Mouse (Mus musculus): ENCODE results near the gene 1700020L24Rik. TPM values are rescaled to one million over a fixed set of nuclear protein-coding genes. Genes with fewer than 3 reads are reported as not detected.
A peak's percentile ranks its signal among the peaks of the same experiment; 100 is the strongest.

1700020L24Rik gene
- total RNA-seq, 2 experiments from 2014 or later: 21.4 to 55.4 TPM

GRCm38 (mm10) chr11:83440081-83441064 is 2.9 kb downstream of the 1700020L24Rik start:
- peak; percentile 84 for ATAC-seq (ENCODE audit: poor library complexity, severe bottlenecking)

GRCm38 (mm10) chr11:83441235-83441634 is 3.8 kb downstream of the 1700020L24Rik start:
- no peak for ATAC-seq (ENCODE audit: poor library complexity, severe bottlenecking)

DNA sequence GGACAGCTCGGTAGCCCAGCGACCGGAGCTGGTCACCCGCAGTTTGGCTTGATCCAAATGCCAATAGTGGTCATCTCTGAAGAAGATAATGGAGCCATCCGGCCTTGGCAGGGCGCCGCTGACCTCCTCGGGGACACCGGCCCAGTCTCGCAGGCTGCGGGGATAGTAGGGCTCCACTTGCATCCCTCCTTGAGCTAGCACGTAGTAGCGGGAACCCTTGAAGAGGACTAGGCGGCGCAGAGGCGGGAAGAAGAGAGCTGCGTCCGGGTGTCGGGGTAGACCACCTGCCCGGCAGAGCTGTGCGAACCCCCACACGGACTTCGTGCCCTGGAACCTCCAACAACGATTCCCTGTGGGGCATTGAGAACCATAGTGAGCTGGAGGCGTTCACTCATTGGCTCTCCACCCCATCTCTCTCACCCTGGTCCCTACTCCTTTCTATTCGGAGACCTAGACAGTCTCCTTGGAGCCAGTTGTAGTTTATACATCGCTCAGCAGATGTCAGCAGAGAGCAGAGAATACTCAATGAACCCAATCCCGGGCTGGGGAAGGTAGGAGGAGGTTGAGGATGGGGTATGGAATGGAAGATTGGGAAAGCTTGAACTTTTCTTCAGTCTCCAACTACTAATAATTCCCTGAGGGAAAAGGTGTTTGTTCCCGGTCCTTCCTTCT is 5.3 kb downstream of the 1700020L24Rik start:
- peak; percentile 36 for ATAC-seq (ENCODE audit: poor library complexity, severe bottlenecking)

DNA sequence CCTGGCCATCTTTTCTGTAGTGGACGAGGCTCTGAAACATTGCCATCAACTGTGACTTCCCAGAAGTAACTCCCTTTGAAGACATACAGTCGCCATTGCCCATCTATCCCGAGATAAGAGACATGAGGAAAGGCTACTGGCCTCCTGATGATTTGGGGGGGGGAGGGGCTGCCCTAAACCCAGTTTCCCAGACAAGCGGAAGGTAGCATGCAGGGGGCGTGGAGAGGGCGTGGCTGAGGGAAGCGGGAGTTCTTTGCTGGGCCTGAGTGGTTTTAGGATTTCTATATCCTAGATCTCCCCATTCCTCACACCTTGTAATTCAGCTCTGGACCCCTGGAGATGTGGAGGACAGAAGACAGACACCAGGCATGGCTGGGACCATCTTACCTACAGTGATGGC is 6.3 kb downstream of the 1700020L24Rik start:
- ATAC-seq (ENCODE audit: poor library complexity, severe bottlenecking): no peak

DNA sequence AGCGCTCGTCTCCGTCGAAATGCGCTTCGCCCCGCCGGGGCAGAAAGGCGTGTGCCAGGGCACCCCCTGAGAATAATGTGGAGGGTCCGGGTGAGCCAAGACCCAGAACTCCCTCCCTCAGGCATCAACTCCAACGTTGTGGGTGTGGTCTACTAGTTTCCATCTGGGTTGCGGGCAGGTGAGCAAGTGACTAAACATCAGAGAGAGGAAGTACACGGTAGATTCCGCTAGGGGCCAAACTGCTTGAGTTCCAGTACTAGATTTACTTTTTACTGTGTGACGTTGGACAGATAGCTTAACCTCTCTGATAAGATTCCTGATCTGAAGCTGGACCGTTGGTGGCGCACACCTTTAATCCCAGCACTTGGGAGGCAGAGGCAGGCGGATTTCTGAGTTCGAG is 7.5 kb downstream of the 1700020L24Rik start:
- ATAC-seq (ENCODE audit: poor library complexity, severe bottlenecking): peak; percentile 31; the same call in 1 of the 2 replicates

- no peak for ATAC-seq (ENCODE audit: poor library complexity, severe bottlenecking)
Measured at GRCm38 (mm10) chr11:83447612-83448011, 10.1 kb downstream of the 1700020L24Rik start.

DNA sequence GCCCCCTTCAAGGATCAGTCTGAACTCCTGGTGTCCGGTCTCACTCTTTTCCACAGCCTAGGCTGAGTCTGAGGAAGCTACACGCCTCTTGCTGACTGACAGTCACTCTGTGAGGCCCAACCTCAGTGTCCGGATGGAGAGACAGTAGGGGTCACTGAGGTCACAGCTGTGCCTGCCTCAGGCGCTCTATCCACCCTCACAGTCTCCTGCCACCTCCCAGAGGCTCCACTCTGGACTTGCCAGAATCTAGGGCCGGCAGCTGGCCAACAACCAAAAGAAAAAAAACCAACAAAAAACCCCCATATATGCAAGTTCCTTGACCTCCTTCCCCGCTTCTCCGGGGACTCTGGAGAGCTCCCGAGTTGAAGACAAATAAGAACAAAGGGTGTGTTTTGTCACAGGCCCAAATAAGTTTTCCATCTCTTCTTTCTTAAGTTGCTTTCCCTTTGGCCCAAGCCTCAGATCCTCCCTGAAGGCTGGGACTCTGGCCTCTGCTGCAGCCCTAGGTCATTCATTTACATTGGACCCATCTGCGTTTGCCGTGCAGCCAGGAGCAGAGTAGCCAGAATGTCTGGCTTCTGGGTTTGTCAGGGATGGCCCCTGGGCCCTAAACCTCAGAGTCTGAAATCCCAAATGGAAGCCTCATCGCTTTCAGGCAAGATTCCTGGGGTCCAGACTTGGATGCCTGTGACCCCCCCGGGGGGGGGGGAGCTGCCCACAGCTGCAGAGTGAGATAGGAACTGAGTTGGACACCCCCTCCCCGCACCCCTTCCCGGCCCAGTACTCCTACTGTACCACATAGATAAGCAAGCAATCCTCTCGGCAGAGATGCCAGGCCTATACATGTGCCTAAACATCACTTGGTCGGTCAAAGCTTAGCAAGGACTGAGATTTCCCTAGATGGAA is 10.8 kb downstream of the 1700020L24Rik start:
- no peak for ATAC-seq (ENCODE audit: poor library complexity, severe bottlenecking)

DNA sequence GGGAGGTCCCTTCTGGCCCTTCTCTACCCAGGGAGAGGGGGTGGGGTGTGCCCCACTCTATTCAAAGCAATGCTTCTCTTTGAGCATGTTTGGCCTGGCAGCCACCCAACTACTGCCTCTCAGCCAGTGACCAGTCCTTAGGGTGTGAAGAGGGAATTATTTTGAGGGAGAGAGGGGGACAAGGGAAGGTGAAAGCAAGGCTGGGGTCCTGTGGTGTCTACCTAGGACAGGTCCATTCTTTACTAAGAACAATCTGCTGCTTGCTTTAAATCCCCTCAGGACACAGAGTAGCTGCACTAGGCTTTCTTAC is 11.4 kb downstream of the 1700020L24Rik start:
- ATAC-seq (ENCODE audit: poor library complexity, severe bottlenecking): no peak

DNA sequence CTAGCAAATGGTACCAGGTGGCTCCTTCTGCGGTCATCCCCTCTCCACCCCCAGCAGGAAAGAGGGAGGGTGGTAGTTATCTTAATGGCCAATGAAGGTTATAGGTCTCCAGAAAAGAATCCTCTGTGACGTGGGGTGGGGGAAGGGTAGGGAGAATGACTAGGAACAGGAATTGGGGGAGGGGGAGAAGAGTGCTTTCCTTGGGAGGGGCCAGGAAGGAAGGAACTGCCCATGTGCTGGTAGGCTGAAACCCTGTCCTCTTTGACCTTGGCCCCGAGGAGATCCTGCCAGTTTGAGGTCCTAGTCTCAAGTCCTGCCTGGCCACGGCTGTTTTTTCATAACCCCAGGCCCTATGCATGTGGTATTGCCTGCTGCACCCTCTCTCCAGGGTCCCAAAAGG is 11.8 kb downstream of the 1700020L24Rik start:
- no peak for ATAC-seq (ENCODE audit: poor library complexity, severe bottlenecking)

- no peak for ATAC-seq (ENCODE audit: poor library complexity, severe bottlenecking)
Measured at GRCm38 (mm10) chr11:83450550-83450949, 13.1 kb downstream of the 1700020L24Rik start.

DNA sequence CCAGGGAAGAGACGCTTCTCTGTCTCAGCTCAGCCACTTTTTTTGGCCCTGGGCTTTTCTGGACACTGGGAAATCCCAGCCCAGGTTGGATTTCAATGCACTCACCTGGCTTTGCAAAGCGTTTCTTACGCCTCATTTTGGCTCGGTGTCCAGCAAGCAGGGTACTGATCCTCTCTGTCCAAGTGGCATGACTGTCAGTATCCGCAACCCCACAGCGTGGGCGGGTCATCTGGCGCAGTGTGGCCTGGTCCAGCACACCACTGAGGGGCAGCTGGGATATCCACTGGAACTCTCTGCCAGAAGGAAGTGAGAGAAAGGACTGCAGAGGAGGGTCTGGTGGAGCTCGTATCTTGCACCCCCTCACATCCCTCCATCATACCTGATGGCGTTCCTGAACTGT is 13.8 kb downstream of the 1700020L24Rik start:
- no peak for ATAC-seq (ENCODE audit: poor library complexity, severe bottlenecking)

GRCm38 (mm10) chr11:83454548-83454947 is 17.1 kb downstream of the 1700020L24Rik start:
- no peak for ATAC-seq (ENCODE audit: poor library complexity, severe bottlenecking)

- no peak for ATAC-seq (ENCODE audit: poor library complexity, severe bottlenecking)
Measured at GRCm38 (mm10) chr11:83455608-83456007, 18.1 kb downstream of the 1700020L24Rik start.

- ATAC-seq (ENCODE audit: poor library complexity, severe bottlenecking): no peak
Measured at GRCm38 (mm10) chr11:83457257-83457656, 19.8 kb downstream of the 1700020L24Rik start.

GRCm38 (mm10) chr11:83457912-83458601 is 20.6 kb downstream of the 1700020L24Rik start:
- ATAC-seq (ENCODE audit: poor library complexity, severe bottlenecking): no peak

DNA sequence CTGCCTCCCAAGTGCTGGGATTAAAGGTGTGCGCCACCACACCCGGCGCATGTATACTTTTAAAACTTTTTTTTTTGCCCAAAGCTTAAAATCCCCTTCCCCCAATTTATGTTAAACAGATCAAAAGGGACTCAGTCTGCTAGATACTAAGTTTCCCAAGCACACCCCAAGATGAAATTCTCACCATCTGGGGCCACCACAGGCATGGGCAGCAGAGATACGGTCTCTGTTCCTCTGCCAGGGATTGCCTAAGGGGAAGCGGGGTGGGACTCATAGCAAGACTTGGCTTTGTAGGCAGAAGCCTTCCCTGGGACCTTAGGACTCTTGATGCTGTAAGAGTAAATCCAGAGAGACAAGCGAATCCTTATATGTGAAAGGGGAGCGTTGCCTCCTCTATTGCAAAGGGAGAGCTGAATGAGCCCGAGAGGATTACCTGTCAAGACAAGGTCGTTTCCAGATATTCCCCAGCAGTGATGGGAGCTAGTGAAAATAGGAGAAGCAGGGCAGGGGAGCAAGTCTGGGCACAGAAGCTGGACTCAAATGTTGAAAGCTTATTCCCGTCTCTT is 24.1 kb downstream of the 1700020L24Rik start:
- peak; percentile 39 for ATAC-seq (ENCODE audit: poor library complexity, severe bottlenecking)

DNA sequence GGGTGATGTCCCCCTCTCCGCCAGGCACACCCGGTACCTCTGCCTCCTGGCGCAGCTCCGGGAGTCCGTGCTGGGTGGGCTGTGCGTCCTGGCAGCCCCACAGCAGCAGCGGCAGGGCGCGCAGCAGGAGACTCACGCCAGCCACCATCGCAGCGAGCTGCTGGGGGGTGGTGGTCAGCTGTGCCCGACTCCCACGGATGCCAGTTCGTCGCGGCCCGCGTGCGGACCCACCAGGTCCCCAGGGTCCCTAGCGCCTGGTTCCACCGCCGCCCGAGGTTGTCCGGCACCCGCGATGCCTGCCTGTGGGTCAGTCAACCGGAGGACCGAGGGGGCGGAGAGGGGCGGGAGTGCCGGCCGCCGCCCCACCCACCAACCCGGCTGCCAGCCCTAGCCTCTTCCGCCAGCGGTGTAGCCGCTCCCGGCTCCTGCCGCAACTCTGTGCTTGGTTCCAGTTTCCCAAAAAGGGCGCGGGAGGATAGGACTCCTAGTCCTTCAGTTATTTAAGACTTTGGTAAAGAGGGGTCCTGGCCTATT is 25.3 kb downstream of the 1700020L24Rik start, which contains the start of gene Mmp28:
Gene Mmp28, minus strand, starts transcription at position 361 of the 534 bp plus-strand sequence.
- ATAC-seq (ENCODE audit: poor library complexity, severe bottlenecking): peak; percentile 84

DNA sequence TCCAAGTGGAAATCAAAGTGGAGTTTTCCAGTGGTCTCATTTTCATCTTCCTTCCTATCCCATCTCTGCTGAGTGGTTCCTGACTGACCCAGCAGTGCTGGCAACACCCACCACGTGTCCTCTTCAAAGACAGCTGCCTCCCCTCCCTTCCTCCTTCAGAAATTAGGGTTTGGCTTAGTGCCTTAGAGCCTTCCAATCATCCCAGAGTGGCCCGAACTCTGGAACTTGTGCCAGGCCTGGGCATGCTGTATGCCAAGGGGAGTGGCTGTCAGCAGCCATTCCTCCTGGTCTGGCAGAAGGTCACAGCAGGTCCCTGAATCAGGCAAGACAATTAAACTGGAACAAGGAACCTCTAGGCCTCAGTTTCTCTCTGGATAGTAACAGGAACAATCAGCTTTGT is 28.5 kb downstream of the 1700020L24Rik start:
- no peak for ATAC-seq (ENCODE audit: poor library complexity, severe bottlenecking)

DNA sequence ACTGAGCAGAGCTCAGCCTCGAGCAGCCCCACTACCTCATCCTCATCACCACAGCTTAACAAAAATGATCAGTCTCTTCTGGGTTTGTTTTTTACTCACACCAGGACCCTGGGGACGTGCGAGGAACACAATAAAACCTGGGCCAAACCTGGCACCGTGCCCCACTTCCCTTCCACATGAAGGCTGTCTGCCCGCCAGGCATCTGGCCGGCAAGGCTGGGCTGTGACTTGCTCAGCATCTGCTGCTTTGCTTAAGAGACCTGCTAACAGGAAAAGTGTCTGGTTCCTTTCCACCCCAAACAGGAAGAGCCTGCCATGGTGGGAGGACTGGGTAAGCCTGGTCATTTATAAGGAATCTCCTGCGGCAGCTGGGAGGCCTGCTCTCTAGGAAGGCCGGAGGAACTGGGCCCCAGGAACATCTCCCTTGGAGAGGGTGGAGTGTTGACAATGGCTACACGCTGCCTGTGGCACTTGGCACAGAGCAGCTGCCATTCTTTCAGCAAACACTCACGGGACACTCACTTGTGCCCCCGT is 29.7 kb downstream of the 1700020L24Rik start:
- ATAC-seq (ENCODE audit: poor library complexity, severe bottlenecking): no peak

Data from megakaryocyte, adult 5-6 weeks (primary cell).